Mouse (Mus musculus): ENCODE measurements at regions not wholly inside any gene's neighbourhood (a gene's known extent, or its start where the extent isn't known, plus 50 kb on each side); places are given as distances from the start of the nearest gene placed in this dataset.

DNA sequence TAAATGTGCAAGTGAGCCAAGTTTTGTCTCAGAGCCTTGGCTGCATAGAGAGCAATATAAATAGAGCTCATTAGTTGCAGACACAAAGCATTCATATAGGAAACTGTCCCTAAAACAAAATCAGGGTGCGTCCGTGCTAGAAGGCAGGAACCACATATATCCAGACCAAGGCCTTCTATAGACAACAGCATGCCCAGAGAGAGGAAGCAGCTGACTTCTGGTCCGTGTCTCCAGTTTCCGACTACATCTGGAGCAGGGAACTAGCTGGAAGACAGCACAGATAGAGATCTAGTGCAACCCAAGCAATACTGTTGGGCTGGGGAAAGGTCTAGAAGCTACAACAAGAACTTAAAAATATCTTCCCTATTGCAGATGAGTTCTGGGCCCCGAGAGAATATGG is 121.0 kb downstream of the Gm12728 start:
- Histone ChIP-seq H3K27ac (ENCODE audit: control insufficient read depth, low read depth, low read length) (no peak overlapping the region), H3K9me3 (replicated peaks; ENCODE audit: insufficient read depth, low read length) (no peaks in the 10 kb centered on the region), H3K4me1 (ENCODE audit: control insufficient read depth in 1 of 2, insufficient read depth in 2 of 2, low read length in 2 of 2) (no peaks in the 10 kb centered on the region), H3K27me3 (ENCODE audit: control insufficient read depth in 1 of 2, insufficient read depth in 2 of 2, low read length in 2 of 2) (no peaks in the 10 kb centered on the region), H3K36me3 (ENCODE audit: control insufficient read depth in 1 of 2, insufficient read depth in 2 of 2, low read length in 2 of 2) (no peaks in the 10 kb centered on the region), H3K79me2 (ENCODE audit: control insufficient read depth, insufficient read depth, low read length, poor library complexity) (no peaks in the 10 kb centered on the region), H3K9ac (ENCODE audit: control insufficient read depth, low read depth, low read length, poor library complexity, severe bottlenecking) (no peak overlapping the region), H3K4me3 (ENCODE audit: control insufficient read depth in 1 of 2, insufficient read depth in 1 of 2, low read depth in 2 of 2, low read length in 2 of 2) (no peak overlapping the region)
- no peak for DNase-seq (ENCODE audit: low read depth, low spot score)
- no peak for TF ChIP-seq POLR2AphosphoS2 (IDR thresholded peaks at IDR 0.05; ENCODE audit: low read length)
- TF ChIP-seq TBP (IDR thresholded peaks at IDR 0.05; ENCODE audit: low read depth, low read length), result no peak
- no peak for TF ChIP-seq TAL1 (IDR thresholded peaks at IDR 0.05; ENCODE audit: low read length)
- TF ChIP-seq ETS1 (IDR thresholded peaks at IDR 0.05; ENCODE audit: low read depth, low read length), result no peak
- no peak for TF ChIP-seq MYC (IDR thresholded peaks at IDR 0.05; ENCODE audit: low read depth, low read length)
- no peak for TF ChIP-seq GABPA (IDR thresholded peaks at IDR 0.05; ENCODE audit: low read depth, low read length)
- no peak for TF ChIP-seq ZNF384 (IDR thresholded peaks at IDR 0.05; ENCODE audit: low read depth, low read length)
- no peak for TF ChIP-seq ZMIZ1 (IDR thresholded peaks at IDR 0.05; ENCODE audit: low read depth, low read length)
- no peak for TF ChIP-seq ZKSCAN1 (IDR thresholded peaks at IDR 0.05; ENCODE audit: low read depth, low read length)
- no peak for TF ChIP-seq MYB (IDR thresholded peaks at IDR 0.05; ENCODE audit: low read depth, low read length)
- TF ChIP-seq POLR2A (IDR thresholded peaks at IDR 0.05; ENCODE audit: control insufficient read depth in 1 of 2, insufficient read depth in 1 of 2, low read depth in 1 of 2, low read length in 2 of 2, poor library complexity in 1 of 2), result no peak
- no peak for TF ChIP-seq CTCF (IDR thresholded peaks at IDR 0.05 in 2 of 3, conservative IDR thresholded peaks at IDR 0.05 in 1 of 3; ENCODE audit: control insufficient read depth in 1 of 3, insufficient read depth in 1 of 3, low read depth in 2 of 3, low read length in 3 of 3, poor library complexity in 1 of 3, severe bottlenecking in 1 of 3)
- TF ChIP-seq ZC3H11A (IDR thresholded peaks at IDR 0.05; ENCODE audit: low read depth, low read length), result no peak
- no peak for TF ChIP-seq MEF2A (IDR thresholded peaks at IDR 0.05; ENCODE audit: extremely low read depth, insufficient replicate concordance, low read depth, low read length, poor library complexity, severe bottlenecking)

DNA sequence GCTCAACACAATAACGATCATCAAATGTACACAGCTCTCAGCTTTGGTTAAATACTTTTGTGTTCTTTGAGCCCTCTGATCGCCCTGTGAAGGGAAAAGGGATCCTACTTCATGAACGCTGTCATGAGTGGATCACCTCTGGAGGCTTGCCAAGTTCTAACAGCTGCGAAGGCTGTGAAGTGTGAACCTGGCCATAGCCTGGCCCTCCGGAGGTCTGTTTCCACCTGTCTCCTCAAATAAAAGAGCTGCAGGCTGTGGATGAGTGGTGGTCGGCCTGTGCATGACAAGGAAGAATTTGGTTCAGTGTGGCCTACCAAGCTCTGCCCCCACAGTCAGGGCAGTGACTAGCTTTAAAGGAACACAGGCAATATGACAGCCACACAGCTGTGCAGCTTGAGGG is 122.0 kb downstream of the Gm12728 start:
- H3K27ac ChIP-seq (ENCODE audit: control insufficient read depth, low read depth, low read length), result no peak overlapping the region
- no peaks in the 10 kb centered on the region for H3K79me2 ChIP-seq (ENCODE audit: control insufficient read depth, insufficient read depth, low read length, poor library complexity)
- no peak for DNase-seq (ENCODE audit: low read depth, low spot score)
- H3K9ac ChIP-seq (ENCODE audit: control insufficient read depth, low read depth, low read length, poor library complexity, severe bottlenecking), result no peak overlapping the region
- no peak overlapping the region for H3K4me3 ChIP-seq (ENCODE audit: control insufficient read depth in 1 of 2, insufficient read depth in 1 of 2, low read depth in 2 of 2, low read length in 2 of 2)
- H3K4me1 ChIP-seq (ENCODE audit: control insufficient read depth in 1 of 2, insufficient read depth in 2 of 2, low read length in 2 of 2), result no peaks in the 10 kb centered on the region
- H3K9me3 ChIP-seq (replicated peaks; ENCODE audit: insufficient read depth, low read length), result no peaks in the 10 kb centered on the region
- no peaks in the 10 kb centered on the region for H3K36me3 ChIP-seq (ENCODE audit: control insufficient read depth in 1 of 2, insufficient read depth in 2 of 2, low read length in 2 of 2)
- TF ChIP-seq BHLHE40 (IDR thresholded peaks at IDR 0.05; ENCODE audit: borderline replicate concordance, low read depth, low read length) (no peak), MAFK (IDR thresholded peaks at IDR 0.05; ENCODE audit: borderline replicate concordance, low read depth, low read length) (no peak), RCOR1 (IDR thresholded peaks at IDR 0.05; ENCODE audit: low read depth, low read length) (no peak), POLR2A (IDR thresholded peaks at IDR 0.05; ENCODE audit: control insufficient read depth in 1 of 2, insufficient read depth in 1 of 2, low read depth in 1 of 2, low read length in 2 of 2, poor library complexity in 1 of 2) (no peak), CHD2 (IDR thresholded peaks at IDR 0.05; ENCODE audit: low read length) (no peak), ZNF384 (IDR thresholded peaks at IDR 0.05; ENCODE audit: low read depth, low read length) (no peak), KAT2A (conservative IDR thresholded peaks at IDR 0.05; ENCODE audit: low read depth, low read length) (no peak), TBP (IDR thresholded peaks at IDR 0.05; ENCODE audit: low read depth, low read length) (no peak), SMC3 (IDR thresholded peaks at IDR 0.05; ENCODE audit: low read depth, low read length) (no peak), JUND (IDR thresholded peaks at IDR 0.05; ENCODE audit: low read depth, low read length) (no peak), HCFC1 (IDR thresholded peaks at IDR 0.05; ENCODE audit: low read depth, low read length) (no peak), GABPA (IDR thresholded peaks at IDR 0.05; ENCODE audit: low read depth, low read length) (no peak), MEF2A (IDR thresholded peaks at IDR 0.05; ENCODE audit: extremely low read depth, insufficient replicate concordance, low read depth, low read length, poor library complexity, severe bottlenecking) (no peak), RAD21 (IDR thresholded peaks at IDR 0.05; ENCODE audit: low read depth, low read length) (no peak), MAX (IDR thresholded peaks at IDR 0.05; ENCODE audit: low read length) (no peak), E2F4 (IDR thresholded peaks at IDR 0.05; ENCODE audit: borderline replicate concordance, low read depth, low read length) (no peak), MYB (IDR thresholded peaks at IDR 0.05; ENCODE audit: low read depth, low read length) (no peak), TCF12 (IDR thresholded peaks at IDR 0.05; ENCODE audit: low read depth, low read length) (no peak), CTCF (IDR thresholded peaks at IDR 0.05 in 2 of 3, conservative IDR thresholded peaks at IDR 0.05 in 1 of 3; ENCODE audit: control insufficient read depth in 1 of 3, insufficient read depth in 1 of 3, low read depth in 2 of 3, low read length in 3 of 3, poor library complexity in 1 of 3, severe bottlenecking in 1 of 3) (no peak)
- H3K27me3 ChIP-seq (ENCODE audit: control insufficient read depth in 1 of 2, insufficient read depth in 2 of 2, low read length in 2 of 2), result no peaks in the 10 kb centered on the region
